22 mouse cellular contexts compared by ENCODE assay signal in the genomic region with DNA sequence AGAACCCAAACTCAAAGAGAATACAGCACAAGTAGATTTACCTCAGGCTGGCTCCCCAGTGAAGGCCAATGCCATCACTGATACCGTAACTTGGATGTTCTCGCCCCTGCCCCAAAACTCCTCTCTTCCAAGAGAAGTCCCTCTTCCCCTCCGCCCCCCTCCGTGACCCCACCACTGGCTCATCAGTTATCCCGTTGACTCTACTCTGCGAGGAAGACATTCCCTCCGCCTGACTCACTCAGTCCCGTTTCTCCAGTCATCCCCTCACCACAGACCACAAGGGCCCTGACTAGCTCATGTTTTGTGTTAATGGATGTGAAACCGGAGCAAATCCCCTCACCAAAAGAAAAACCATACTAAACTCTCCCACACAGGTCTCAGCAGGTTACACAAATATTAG. TPM values are rescaled to one million over a fixed set of nuclear protein-coding genes. Genes with fewer than 3 reads are reported as not detected.
DNase-seq lines count a peak whose midpoint lies in the region; ATAC-seq and TF ChIP-seq lines count a peak whose summit lies in the region.
"Had no signal": no experiment of that assay in that cellular context is flagged by ENCODE, and none has a peak within 500 bp of the region (broad histone marks: within the 10 kb centered on the region; RNA-seq: fewer than 3 reads in every experiment).

No protein-coding gene starts in this region.

- WGBS in intestine, embryonic 14.5 days: 41% methylated on average over 9 of the region's 9 CpGs
- 70% methylated on average over 9 of the region's 9 CpGs for WGBS in intestine, postnatal 0 days
- 89% methylated on average over 9 of the region's 9 CpGs for WGBS in forebrain, embryonic 13.5 days
- WGBS in forebrain, embryonic 12.5 days: 87% methylated on average over 9 of the region's 9 CpGs

- H3K27me3 ChIP-seq in intestine, embryonic 14.5 days (replicated peaks; ENCODE audit: control insufficient read depth, insufficient read depth, low read length): no peaks in the 10 kb centered on the region
- H3K27me3 ChIP-seq in intestine, postnatal 0 days (replicated peaks; ENCODE audit: control insufficient read depth, insufficient read depth, low read length): no peaks in the 10 kb centered on the region
- no peaks in the 10 kb centered on the region for H3K27me3 ChIP-seq in Patski
- H3K27me3 ChIP-seq in myocyte (ENCODE audit: control insufficient read depth, insufficient read depth, insufficient read length): no peaks in the 10 kb centered on the region
- no peaks in the 10 kb centered on the region for H3K27me3 ChIP-seq in forebrain, embryonic 13.5 days
- H3K27me3 ChIP-seq in forebrain, embryonic 12.5 days: no peaks in the 10 kb centered on the region
- H3K27me3 ChIP-seq: heart, embryonic 12.5 days; hindbrain, embryonic 15.5 days had no signal

- POLR2A ChIA-PET in Patski (lab: Charles Lee): interaction anchor here (1.4 to 2.7 kb wide), 3 partner anchors 13 to 156 kb away, joined by 5 to 11 read pairs (median 5); partner anchors contain the start of genes Capza1 and Rhoc

- no peak overlapping the region for H3K4me2 ChIP-seq in intestine, embryonic 14.5 days (ENCODE audit: low read length)
- no peak overlapping the region for H3K4me2 ChIP-seq in intestine, postnatal 0 days (replicated peaks; ENCODE audit: low read depth)
- peak overlapping the region; percentile 62 for H3K4me2 ChIP-seq in myocyte (ENCODE audit: low read depth)
- no peak overlapping the region for H3K4me2 ChIP-seq in forebrain, embryonic 13.5 days
- H3K4me2 ChIP-seq in forebrain, embryonic 12.5 days: no peak overlapping the region
- H3K4me2 ChIP-seq: heart, embryonic 12.5 days; hindbrain, embryonic 15.5 days; liver, embryonic 11.5 days had no signal

- in situ Hi-C loops in Patski (cut with MboI; ENCODE audit: low pct_unique_long_range_greater_than_20kb): no loop called here

- CTCF ChIA-PET in Patski (lab: Charles Lee): interaction anchor here (0.9 to 1.8 kb wide), 8 partner anchors 14 to 165 kb away, joined by 3 to 6 read pairs (median 3); no protein-coding TSS in a partner anchor

- H3K79me2 ChIP-seq in myocyte (ENCODE audit: control insufficient read depth, insufficient read depth): no peaks in the 10 kb centered on the region

- no peak for ATAC-seq in intestine, embryonic 14.5 days (replicated peaks; ENCODE audit: low FRiP score, low TSS enrichment, low read depth)
- ATAC-seq in intestine, postnatal 0 days: no peak
- ATAC-seq in Patski: peak; percentile 65
- no peak for ATAC-seq in forebrain, embryonic 13.5 days
- ATAC-seq in forebrain, embryonic 12.5 days (ENCODE audit: low FRiP score): no peak
- ATAC-seq: forebrain, embryonic 14.5 days had no signal

- DNase-seq in intestine, embryonic 14.5 days (ENCODE audit: low spot score): peak; percentile 51
- peak; percentile 93 for DNase-seq in 3T3-L1 (ENCODE audit: low read depth, low spot score)
- DNase-seq in Patski (ENCODE audit: low read depth, low spot score): peak; percentile 97
- no peak for DNase-seq in testis, postnatal 14 days (ENCODE audit: low spot score)
- DNase-seq: adrenal gland, postnatal 25 days; cerebellum, adult 11-12 months; cerebellum, postnatal 14 days; gastrocnemius, postnatal 14 days; kidney, adult 8-10 months; kidney, postnatal 36 days; lung, adult 2 months; thymus, postnatal 14 days had no signal

- H3K4me1 ChIP-seq in intestine, embryonic 14.5 days (replicated peaks; ENCODE audit: control insufficient read depth, insufficient read depth, low read length): peaks cover 15% of the 10 kb centered on the region
- no peaks in the 10 kb centered on the region for H3K4me1 ChIP-seq in intestine, postnatal 0 days (replicated peaks; ENCODE audit: control insufficient read depth, insufficient read depth, low read length)
- H3K4me1 ChIP-seq in forebrain, embryonic 13.5 days: peaks cover 7% of the 10 kb centered on the region; the same call in 1 of the 2 replicates
- H3K4me1 ChIP-seq in forebrain, embryonic 12.5 days: peaks cover 12% of the 10 kb centered on the region

- no peak for TF ChIP-seq POLR2A in myocyte (IDR thresholded peaks at IDR 0.05; ENCODE audit: insufficient read length, low read depth)

- peaks cover 26% of the 10 kb centered on the region for H3K36me3 ChIP-seq in intestine, embryonic 14.5 days (ENCODE audit: control insufficient read depth, insufficient read depth, low read length)
- H3K36me3 ChIP-seq in intestine, postnatal 0 days (ENCODE audit: control insufficient read depth, insufficient read depth): peaks cover 25% of the 10 kb centered on the region
- no peaks in the 10 kb centered on the region for H3K36me3 ChIP-seq in myocyte (ENCODE audit: control insufficient read depth, insufficient read depth)
- H3K36me3 ChIP-seq in forebrain, embryonic 13.5 days (ENCODE audit: poor library complexity, severe bottlenecking): peaks cover 33% of the 10 kb centered on the region
- H3K36me3 ChIP-seq in forebrain, embryonic 12.5 days (replicated peaks): peaks cover 34% of the 10 kb centered on the region

- no peak overlapping the region for H3K9ac ChIP-seq in intestine, embryonic 14.5 days (ENCODE audit: low read length)
- H3K9ac ChIP-seq in intestine, postnatal 0 days (ENCODE audit: low read depth, low read length): no peak overlapping the region
- no peak overlapping the region for H3K9ac ChIP-seq in forebrain, embryonic 13.5 days
- H3K9ac ChIP-seq in forebrain, embryonic 12.5 days: no peak overlapping the region
- H3K9ac ChIP-seq: heart, embryonic 12.5 days; hindbrain, embryonic 15.5 days had no signal

- H3K9me3 ChIP-seq in intestine, embryonic 14.5 days (ENCODE audit: control insufficient read depth, low read length): no peaks in the 10 kb centered on the region
- no peaks in the 10 kb centered on the region for H3K9me3 ChIP-seq in intestine, postnatal 0 days (ENCODE audit: control insufficient read depth)
- no peaks in the 10 kb centered on the region for H3K9me3 ChIP-seq in forebrain, embryonic 13.5 days (replicated peaks)
- no peaks in the 10 kb centered on the region for H3K9me3 ChIP-seq in forebrain, embryonic 12.5 days
- H3K9me3 ChIP-seq: heart, embryonic 12.5 days; hindbrain, embryonic 15.5 days; midbrain, embryonic 10.5 days had no signal

- no peak for TF ChIP-seq CTCF in intestine, postnatal 0 days (IDR thresholded peaks at IDR 0.05; ENCODE audit: low read depth)
- TF ChIP-seq CTCF in Patski (IDR thresholded peaks at IDR 0.05): no peak

- H3K27ac ChIP-seq in intestine, embryonic 14.5 days (ENCODE audit: low read depth): no peak overlapping the region; the same call in 1 of the 2 replicates
- H3K27ac ChIP-seq in intestine, postnatal 0 days (ENCODE audit: low read depth, low read length): no peak overlapping the region
- H3K27ac ChIP-seq in forebrain, embryonic 13.5 days: no peak overlapping the region
- H3K27ac ChIP-seq in forebrain, embryonic 12.5 days: no peak overlapping the region
- H3K27ac ChIP-seq: hindbrain, embryonic 15.5 days; macrophage; midbrain, embryonic 10.5 days had no signal

- no peak overlapping the region for H3ac ChIP-seq in myocyte (ENCODE audit: control insufficient read depth, insufficient read length)

- H3K4me3 ChIP-seq in intestine, embryonic 14.5 days (ENCODE audit: low read depth, low read length): no peak overlapping the region
- H3K4me3 ChIP-seq in intestine, postnatal 0 days (ENCODE audit: low read depth, low read length): no peak overlapping the region
- H3K4me3 ChIP-seq in myocyte: no peak overlapping the region
- no peak overlapping the region for H3K4me3 ChIP-seq in forebrain, embryonic 13.5 days
- no peak overlapping the region for H3K4me3 ChIP-seq in forebrain, embryonic 12.5 days (replicated peaks)
- H3K4me3 ChIP-seq: heart, embryonic 12.5 days; hindbrain, embryonic 15.5 days; midbrain, embryonic 10.5 days had no signal

TF ChIP-seq in myocyte, 11 proteins besides CTCF, POLR2A, EP300 and RAD21:
- no peak for TF ChIP-seq USF1 (IDR thresholded peaks at IDR 0.05; ENCODE audit: low read depth)
- TF ChIP-seq CEBPB (IDR thresholded peaks at IDR 0.05; ENCODE audit: insufficient read depth, poor library complexity, severe bottlenecking): 0 out of 2 replicates have a peak, but pooled peaks have one; percentile 7

RNA-seq across cellular contexts. Expression of gene Wnt2b, which starts 16.8 kb away (rescaled TPM):
- 1.9 and 2.8 TPM in 2 replicates for polyA plus RNA-seq in intestine, embryonic 14.5 days (2014; fragmentation: Nextera tagmentation; extraction: Ambion mirVana)
- polyA plus RNA-seq in intestine, postnatal 0 days (2015; fragmentation: Nextera tagmentation; extraction: Ambion mirVana): 1.2 and 1.5 TPM in 2 replicates
- polyA plus RNA-seq in Patski (2021): 1.7 TPM
- 0.13 TPM for polyA plus RNA-seq in myocyte (2012; fragmentation: generic; extraction: Trizol)
- polyA plus RNA-seq in forebrain, embryonic 13.5 days (2015; fragmentation: Nextera tagmentation; extraction: Ambion mirVana): 0.66 and 0.98 TPM in 2 replicates
- polyA plus RNA-seq in forebrain, embryonic 12.5 days (2016; fragmentation: Nextera tagmentation; extraction: Ambion mirVana): 0.85 and 1.5 TPM in 2 replicates
- polyA plus RNA-seq: macrophage had no signal
